Mouse (Mus musculus) stomach, postnatal 0 days (tissue): ENCODE results near the gene Ntf5. TPM values are rescaled to one million over a fixed set of nuclear protein-coding genes. Genes with fewer than 3 reads are reported as not detected.
A peak's percentile ranks its signal among the peaks of the same experiment; 100 is the strongest.

ENCODE experiments used
- ATAC-seq: fragments of 200-750 bp; cut with Nextera tagmentation; 2 replicates; pipeline ENCODE4 v1.8.0; 2017; ENCODE audit not compliant: low FRiP score, low TSS enrichment
- DNase-seq: peaks from one replicate; pipeline ENCODE4 v3.0.0-alpha.2; 2016; ENCODE audit warnings: low spot score
- H3K27ac ChIP-seq: fragments of 300-500 bp; sonication (generic); replicated peaks from 2 replicates; pipeline ENCODE4 v1.5.1; 2014; ENCODE audit warnings: mild to moderate bottlenecking, control low read depth
- H3K27me3 ChIP-seq: fragments of 300-500 bp; sonication (generic); 2 replicates; pipeline ENCODE4 v1.6.1; 2014; ENCODE audit warnings: low read length; ENCODE audit not compliant: control insufficient read depth, insufficient read depth
- H3K36me3 ChIP-seq: fragments of 300-500 bp; sonication (generic); 2 replicates; pipeline ENCODE4 v1.6.1; 2014; ENCODE audit warnings: low read length, mixed read lengths; ENCODE audit not compliant: control insufficient read depth, insufficient read depth
- H3K4me1 ChIP-seq: fragments of 300-500 bp; sonication (generic); replicated peaks from 2 replicates; pipeline ENCODE4 v1.6.1; 2014; ENCODE audit warnings: antibody characterized with exemption; ENCODE audit not compliant: control insufficient read depth, insufficient read depth
- H3K4me2 ChIP-seq: fragments of 300-500 bp; sonication (generic); replicated peaks from 2 replicates; pipeline ENCODE4 v1.6.1; 2014; ENCODE audit warnings: low read depth, mild to moderate bottlenecking, control low read depth, moderate library complexity
- H3K4me3 ChIP-seq: fragments of 300-500 bp; sonication (generic); 2 replicates; pipeline ENCODE4 v1.5.1; 2014; ENCODE audit warnings: low read depth, low read length, control low read depth
- H3K9ac ChIP-seq: fragments of 300-500 bp; sonication (generic); 2 replicates; pipeline ENCODE4 v1.6.1; 2014; ENCODE audit warnings: mild to moderate bottlenecking, low read length, control low read depth, mixed read lengths
- H3K9me3 ChIP-seq: fragments of 300-500 bp; sonication (generic); 2 replicates; pipeline ENCODE4 v1.6.1; 2016; ENCODE audit warnings: low read length; ENCODE audit not compliant: control insufficient read depth
- CTCF ChIP-seq: IDR thresholded peaks from 2 replicates; pipeline ENCODE4 v1.5.1; 2016; ENCODE audit warnings: antibody characterized with exemption, low read depth, mild to moderate bottlenecking, moderate library complexity
- EP300 ChIP-seq: optimal IDR thresholded peaks from 2 replicates; pipeline ENCODE3; 2016; ENCODE audit warnings: antibody characterized with exemption
- WGBS: fragments of 180-500 bp; shearing (Covaris S2); extraction: QIAGEN DNeasy Blood & Tissue Kit; methylation state at CpG from one replicate; pipeline ENCODE4 v1.1.7; 2014; 5-methylcytosine and 5-hydroxymethylcytosine counted together
- polyA plus RNA-seq: library from polyadenylated mRNA; unstranded; fragments of >200 nt; fragmentation: Nextera tagmentation; extraction: Ambion mirVana; gene quantifications from 2 replicates; pipeline ENCODE4 v1.2.1, GENCODE M21; 2015

Gene Ntf5
- polyA plus RNA-seq, 1 experiment from 2014 or later, result 1.5 TPM

GRCm38 (mm10) chr7:45368178-45368577, 45.3 kb upstream of the Ntf5 start:
- Histone ChIP-seq H3K27me3 (no peaks in the 10 kb centered on the region), H3K4me3 (peak overlapping the region; percentile 56; the same call in 1 of the 2 replicates), H3K27ac (no peak overlapping the region), H3K4me2 (no peak overlapping the region; the same call in 1 of the 2 replicates), H3K36me3 (no peaks in the 10 kb centered on the region), H3K9me3 (no peaks in the 10 kb centered on the region), H3K4me1 (peaks cover 3% of the 10 kb centered on the region; the same call in 1 of the 2 replicates), H3K9ac (no peak overlapping the region)
- TF ChIP-seq EP300 (no peak), CTCF (no peak)
- WGBS, result 89% methylated on average over 15 of the region's 15 CpGs
- DNase-seq, result no peak
- no peak for ATAC-seq

DNA sequence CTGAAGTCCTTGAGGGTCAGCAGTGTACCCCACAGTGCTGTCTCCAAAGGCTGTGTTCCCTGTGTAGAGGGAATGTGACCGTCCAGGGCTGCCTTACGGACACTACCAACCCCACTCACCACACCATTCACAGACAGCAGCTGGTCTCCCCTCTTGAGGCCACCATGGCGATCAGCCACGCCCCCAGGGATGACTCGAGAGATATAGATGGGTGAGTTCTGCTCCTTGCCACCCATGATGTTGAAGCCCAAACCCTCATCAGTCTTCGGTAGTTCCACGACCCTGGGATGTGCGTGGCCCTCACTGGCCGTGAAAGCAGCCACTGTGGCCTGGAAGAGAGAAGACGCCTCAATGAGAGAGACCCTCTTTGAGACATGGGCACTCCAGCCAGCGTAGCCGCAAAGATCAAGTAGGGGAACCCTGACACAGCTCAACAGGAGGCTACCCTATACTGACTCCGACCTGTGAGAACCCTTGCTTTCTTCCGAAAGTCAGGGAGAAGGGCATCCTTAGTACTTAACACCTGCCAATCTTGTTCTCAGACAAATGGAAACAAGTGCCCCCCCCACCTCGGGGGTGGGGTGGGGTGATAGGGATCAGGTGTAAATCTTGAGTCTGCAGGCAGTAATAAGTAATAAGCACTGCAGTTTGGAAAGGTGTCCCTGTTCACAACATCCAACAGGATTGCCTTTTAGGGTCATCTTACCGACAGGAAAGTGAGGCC, 44.3 kb upstream of the Ntf5 start:
- H3K4me2 ChIP-seq, result peak overlapping the region; percentile 98
- no peak overlapping the region for H3K4me3 ChIP-seq
- H3K9ac ChIP-seq, result no peak overlapping the region
- no peak overlapping the region for H3K27ac ChIP-seq
- ATAC-seq, result no peak
- H3K9me3 ChIP-seq, result no peaks in the 10 kb centered on the region
- H3K4me1 ChIP-seq, result peaks cover 3% of the 10 kb centered on the region; the same call in 1 of the 2 replicates
- no peaks in the 10 kb centered on the region for H3K27me3 ChIP-seq
- 0 out of 2 replicates have a peak, but pooled peaks cover 3% of the 10 kb centered on the region for H3K36me3 ChIP-seq
- WGBS, result 73% methylated on average over 16 of the region's 16 CpGs
- no peak for DNase-seq
- TF ChIP-seq EP300, result no peak
- TF ChIP-seq CTCF, result no peak

GRCm38 (mm10) chr7:45369836-45370474, 43.5 kb upstream of the Ntf5 start:
- DNase-seq (no peak), ATAC-seq (peak; percentile 1; the same call in 1 of the 2 replicates)
- peak overlapping the region; percentile 52 for H3K4me3 ChIP-seq
- H3K9ac ChIP-seq, result peak overlapping the region; percentile 60
- H3K27ac ChIP-seq, result no peak overlapping the region
- TF ChIP-seq CTCF, result no peak
- no peak for TF ChIP-seq EP300
- 0 out of 2 replicates have a peak, but pooled peaks cover 3% of the 10 kb centered on the region for H3K36me3 ChIP-seq
- WGBS, result 8% methylated on average over 50 of the region's 52 CpGs
- H3K4me1 ChIP-seq, result peaks cover 3% of the 10 kb centered on the region; the same call in 1 of the 2 replicates
- H3K9me3 ChIP-seq, result no peaks in the 10 kb centered on the region
- peak overlapping the region; percentile 98 for H3K4me2 ChIP-seq
- H3K27me3 ChIP-seq, result no peaks in the 10 kb centered on the region

- peak; percentile 79 for ATAC-seq
- Histone ChIP-seq H3K9me3 (no peaks in the 10 kb centered on the region), H3K4me1 (peaks cover 3% of the 10 kb centered on the region; the same call in 1 of the 2 replicates), H3K36me3 (peaks cover 5% of the 10 kb centered on the region), H3K4me3 (peak within 1 kb of the TSS; percentile 52), H3K27ac (no peak within 1 kb of the TSS), H3K9ac (peak within 1 kb of the TSS; percentile 60), H3K27me3 (no peaks in the 10 kb centered on the region), H3K4me2 (peak within 1 kb of the TSS; percentile 98)
- peak; percentile 96 for DNase-seq
- TF ChIP-seq CTCF (peak; percentile 38), EP300 (no peak)
- 8% methylated on average over 28 of the region's 28 CpGs for WGBS
Measured at GRCm38 (mm10) chr7:45370475-45371311, 42.8 kb upstream of the Ntf5 start, which contains the start of gene Lin7b. TSS of gene Lin7b (minus strand) at chr7:45370583.

- Histone ChIP-seq H3K27ac (no peak overlapping the region), H3K9me3 (no peaks in the 10 kb centered on the region), H3K4me3 (no peak overlapping the region), H3K36me3 (peaks cover 20% of the 10 kb centered on the region), H3K4me2 (no peak overlapping the region), H3K4me1 (no peaks in the 10 kb centered on the region), H3K27me3 (no peaks in the 10 kb centered on the region), H3K9ac (no peak overlapping the region)
- DNase-seq (no peak), ATAC-seq (no peak)
- TF ChIP-seq EP300 (no peak), CTCF (no peak)
- 77% methylated on average over 5 of the region's 5 CpGs for WGBS
Measured at GRCm38 (mm10) chr7:45372371-45372770, 41.1 kb upstream of the Ntf5 start.
